Mouse (Mus musculus): Measurements from ENCODE around the gene Gria3. TPM values are rescaled to one million over a fixed set of nuclear protein-coding genes. Genes with fewer than 3 reads are reported as not detected.

The Gria3 gene
- polyA plus RNA-seq, 1 experiment from 2014 or later, result 7.4 TPM

DNA sequence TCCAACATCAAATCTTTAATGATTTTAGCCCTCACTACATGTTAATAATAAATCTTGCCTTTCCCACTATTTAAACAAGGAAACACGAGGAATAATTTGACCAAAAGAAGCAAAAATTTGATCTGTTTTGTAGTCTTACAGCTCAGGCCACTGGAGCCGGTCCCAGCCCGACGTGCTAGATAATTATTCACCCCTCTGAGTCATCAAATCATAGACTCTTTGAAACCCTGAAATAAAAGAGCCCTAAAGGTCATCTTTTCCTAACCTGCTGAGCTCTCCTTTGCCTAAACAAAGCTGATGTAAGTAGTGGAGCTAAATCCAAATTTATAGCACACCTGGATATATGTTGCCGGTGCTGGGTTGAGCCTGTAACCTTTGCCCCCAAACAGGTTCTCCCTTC, 27.4 kb downstream of the Gria3 start:
- H3K9me3 ChIP-seq (ENCODE audit: low read length), result no peaks in the 10 kb centered on the region

GRCm38 (mm10) chrX:41435541-41435940, 34.9 kb downstream of the Gria3 start:
- no peak for ATAC-seq (ENCODE audit: low FRiP score, low TSS enrichment)

More for the DNA sequence above, 27.4 kb downstream of the Gria3 start:
- 42% methylated on average over 5 of the region's 5 CpGs for WGBS
- Histone ChIP-seq H3K9ac (replicated peaks; ENCODE audit: low read length) (no peak overlapping the region), H3K27me3 (ENCODE audit: insufficient read depth, low read length) (no peaks in the 10 kb centered on the region), H3K4me2 (replicated peaks; ENCODE audit: low read depth, low read length) (no peak overlapping the region), H3K27ac (ENCODE audit: low read length) (no peak overlapping the region), H3K4me3 (ENCODE audit: low read length) (no peak overlapping the region), H3K4me1 (ENCODE audit: insufficient read depth, low read length) (no peaks in the 10 kb centered on the region), H3K36me3 (ENCODE audit: insufficient read depth, low read length) (no peaks in the 10 kb centered on the region)
- no peak for ATAC-seq (ENCODE audit: low FRiP score, low TSS enrichment)

DNA sequence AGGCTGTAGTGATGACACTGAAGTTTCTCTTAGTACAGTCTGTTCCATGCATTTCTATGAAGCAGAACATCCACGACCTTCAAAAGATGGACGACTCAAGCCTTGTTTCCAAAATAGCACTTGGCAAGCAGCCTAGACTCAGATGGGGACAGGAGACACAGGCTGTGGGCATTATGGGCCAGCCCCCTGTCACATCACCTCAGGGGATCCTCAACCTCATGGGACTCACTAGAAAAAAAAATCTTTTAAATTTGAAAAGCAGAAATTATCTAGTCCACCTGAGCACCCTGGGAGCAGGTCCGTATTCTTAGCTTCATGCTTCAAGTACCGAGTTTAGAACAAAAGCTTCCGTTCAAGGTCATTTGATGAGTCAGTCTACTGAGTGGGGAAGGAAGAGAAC, 38.2 kb downstream of the Gria3 start:
- Histone ChIP-seq H3K27me3 (ENCODE audit: insufficient read depth, low read length) (no peaks in the 10 kb centered on the region), H3K4me2 (replicated peaks; ENCODE audit: low read depth, low read length) (no peak overlapping the region), H3K4me1 (ENCODE audit: insufficient read depth, low read length) (no peaks in the 10 kb centered on the region), H3K9ac (replicated peaks; ENCODE audit: low read length) (no peak overlapping the region), H3K36me3 (ENCODE audit: insufficient read depth, low read length) (no peaks in the 10 kb centered on the region), H3K4me3 (ENCODE audit: low read length) (no peak overlapping the region), H3K9me3 (ENCODE audit: low read length) (no peaks in the 10 kb centered on the region), H3K27ac (ENCODE audit: low read length) (no peak overlapping the region)
- ATAC-seq (ENCODE audit: low FRiP score, low TSS enrichment), result no peak
- 82% methylated on average over 5 of the region's 5 CpGs for WGBS

More at GRCm38 (mm10) chrX:41435541-41435940, 34.9 kb downstream of the Gria3 start:
- Histone ChIP-seq H3K4me3 (ENCODE audit: low read length) (no peak overlapping the region), H3K9me3 (ENCODE audit: low read length) (no peaks in the 10 kb centered on the region), H3K9ac (replicated peaks; ENCODE audit: low read length) (no peak overlapping the region), H3K4me1 (ENCODE audit: insufficient read depth, low read length) (no peaks in the 10 kb centered on the region), H3K36me3 (ENCODE audit: insufficient read depth, low read length) (no peaks in the 10 kb centered on the region), H3K27me3 (ENCODE audit: insufficient read depth, low read length) (no peaks in the 10 kb centered on the region), H3K27ac (ENCODE audit: low read length) (no peak overlapping the region), H3K4me2 (replicated peaks; ENCODE audit: low read depth, low read length) (no peak overlapping the region)
- 33% methylated on average over 1 of the region's 1 CpGs for WGBS

DNA sequence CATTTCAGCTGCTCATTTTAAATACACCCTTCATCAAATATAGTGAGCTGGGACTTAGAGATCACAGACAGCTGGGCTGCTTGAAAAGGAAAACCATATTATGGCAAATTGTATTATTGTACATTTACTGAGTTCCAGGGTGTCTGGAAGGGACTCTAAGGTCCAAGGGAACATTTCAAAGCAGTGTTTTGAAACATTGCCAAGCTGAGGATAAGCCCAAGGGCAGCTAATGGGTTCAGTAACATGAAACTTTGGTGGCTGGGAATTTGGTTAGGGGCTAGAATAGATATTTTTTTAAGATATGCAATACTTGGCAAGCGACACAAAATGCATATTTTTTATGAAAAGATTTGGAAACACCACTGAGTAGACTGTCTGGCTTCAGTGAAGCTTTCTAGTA, 48.2 kb downstream of the Gria3 start:
- H3K27me3 ChIP-seq (ENCODE audit: insufficient read depth, low read length), result no peaks in the 10 kb centered on the region
- ATAC-seq (ENCODE audit: low FRiP score, low TSS enrichment), result no peak
- H3K27ac ChIP-seq (ENCODE audit: low read length), result no peak overlapping the region
- H3K36me3 ChIP-seq (ENCODE audit: insufficient read depth, low read length), result no peaks in the 10 kb centered on the region
- H3K4me1 ChIP-seq (ENCODE audit: insufficient read depth, low read length), result no peaks in the 10 kb centered on the region
- H3K4me3 ChIP-seq (ENCODE audit: low read length), result no peak overlapping the region
- no peak overlapping the region for H3K9ac ChIP-seq (replicated peaks; ENCODE audit: low read length)
- no peaks in the 10 kb centered on the region for H3K9me3 ChIP-seq (ENCODE audit: low read length)
- H3K4me2 ChIP-seq (replicated peaks; ENCODE audit: low read depth, low read length), result no peak overlapping the region
- 48% methylated on average over 1 of the region's 1 CpGs for WGBS

DNA sequence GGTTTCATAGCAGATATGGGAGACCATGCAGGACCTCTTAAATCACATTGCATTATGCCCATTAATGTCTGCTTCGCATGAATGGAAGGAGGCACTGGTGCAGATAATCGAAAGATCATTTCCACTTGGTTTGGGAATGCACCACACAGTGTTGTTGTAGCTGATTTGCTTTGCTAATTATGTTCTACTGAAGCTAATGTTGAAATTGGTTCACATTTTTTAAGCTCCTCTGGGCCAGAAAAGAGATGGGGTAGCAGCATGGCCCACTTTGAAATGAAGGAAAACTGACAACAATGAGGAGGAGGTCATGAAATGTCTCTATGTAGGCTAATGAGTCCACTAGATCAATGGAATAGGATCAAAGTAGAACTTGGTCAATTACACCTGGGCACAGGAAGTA, 76.8 kb downstream of the Gria3 start:
- no peak overlapping the region for H3K27ac ChIP-seq (ENCODE audit: low read length)
- no peak overlapping the region for H3K4me2 ChIP-seq (replicated peaks; ENCODE audit: low read depth, low read length)
- no peak overlapping the region for H3K4me3 ChIP-seq (ENCODE audit: low read length)
- no peaks in the 10 kb centered on the region for H3K36me3 ChIP-seq (ENCODE audit: insufficient read depth, low read length)
- ATAC-seq (ENCODE audit: low FRiP score, low TSS enrichment), result no peak
- H3K4me1 ChIP-seq (ENCODE audit: insufficient read depth, low read length), result no peaks in the 10 kb centered on the region
- H3K9ac ChIP-seq (replicated peaks; ENCODE audit: low read length), result no peak overlapping the region
- no peaks in the 10 kb centered on the region for H3K27me3 ChIP-seq (ENCODE audit: insufficient read depth, low read length)
- 79% methylated on average over 2 of the region's 2 CpGs for WGBS
- H3K9me3 ChIP-seq (ENCODE audit: low read length), result no peaks in the 10 kb centered on the region

DNA sequence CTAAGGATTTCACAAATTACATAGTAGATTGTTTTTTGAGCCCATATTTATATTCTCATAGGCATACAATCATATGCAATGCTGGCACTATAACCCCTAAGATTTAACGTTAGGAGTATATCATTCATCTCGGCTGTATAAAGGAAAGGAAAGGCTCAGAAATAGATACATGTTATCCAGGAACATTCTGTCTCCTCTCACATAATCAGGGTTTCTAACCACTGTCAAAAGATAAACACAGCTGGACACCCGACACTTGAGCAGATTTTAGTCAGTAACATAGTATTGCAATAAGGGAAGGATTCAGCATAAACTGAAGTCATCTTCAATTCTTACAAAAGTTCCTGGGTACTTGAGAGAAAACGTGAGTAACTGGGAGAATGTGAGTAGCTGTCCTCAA, 95.9 kb downstream of the Gria3 start:
- H3K27ac ChIP-seq (ENCODE audit: low read length), result no peak overlapping the region

GRCm38 (mm10) chrX:41505371-41505770, 104.7 kb downstream of the Gria3 start:
- Histone ChIP-seq H3K27me3 (ENCODE audit: insufficient read depth, low read length) (no peaks in the 10 kb centered on the region), H3K9me3 (ENCODE audit: low read length) (no peaks in the 10 kb centered on the region), H3K4me2 (replicated peaks; ENCODE audit: low read depth, low read length) (no peak overlapping the region), H3K9ac (replicated peaks; ENCODE audit: low read length) (no peak overlapping the region), H3K27ac (ENCODE audit: low read length) (no peak overlapping the region), H3K36me3 (ENCODE audit: insufficient read depth, low read length) (no peaks in the 10 kb centered on the region), H3K4me1 (ENCODE audit: insufficient read depth, low read length) (no peaks in the 10 kb centered on the region), H3K4me3 (ENCODE audit: low read length) (no peak overlapping the region)
- ATAC-seq (ENCODE audit: low FRiP score, low TSS enrichment), result no peak
- WGBS, result 60% methylated on average over 3 of the region's 3 CpGs

More for the DNA sequence above, 95.9 kb downstream of the Gria3 start:
- WGBS, result 69% methylated on average over 4 of the region's 4 CpGs
- Histone ChIP-seq H3K4me3 (ENCODE audit: low read length) (no peak overlapping the region), H3K9ac (replicated peaks; ENCODE audit: low read length) (no peak overlapping the region), H3K4me1 (ENCODE audit: insufficient read depth, low read length) (no peaks in the 10 kb centered on the region), H3K4me2 (replicated peaks; ENCODE audit: low read depth, low read length) (no peak overlapping the region), H3K9me3 (ENCODE audit: low read length) (no peaks in the 10 kb centered on the region), H3K27me3 (ENCODE audit: insufficient read depth, low read length) (no peaks in the 10 kb centered on the region), H3K36me3 (ENCODE audit: insufficient read depth, low read length) (no peaks in the 10 kb centered on the region)
- ATAC-seq (ENCODE audit: low FRiP score, low TSS enrichment), result no peak

- WGBS, result 68% methylated on average over 1 of the region's 1 CpGs
- Histone ChIP-seq H3K27ac (ENCODE audit: low read length) (no peak overlapping the region), H3K4me3 (ENCODE audit: low read length) (no peak overlapping the region), H3K27me3 (ENCODE audit: insufficient read depth, low read length) (no peaks in the 10 kb centered on the region), H3K4me2 (replicated peaks; ENCODE audit: low read depth, low read length) (no peak overlapping the region), H3K9ac (replicated peaks; ENCODE audit: low read length) (no peak overlapping the region), H3K36me3 (ENCODE audit: insufficient read depth, low read length) (no peaks in the 10 kb centered on the region), H3K4me1 (ENCODE audit: insufficient read depth, low read length) (no peaks in the 10 kb centered on the region), H3K9me3 (ENCODE audit: low read length) (no peaks in the 10 kb centered on the region)
- ATAC-seq (ENCODE audit: low FRiP score, low TSS enrichment), result no peak
These were observed 107.3 kb downstream of the Gria3 start for GRCm38 (mm10) chrX:41507959-41508358.

DNA sequence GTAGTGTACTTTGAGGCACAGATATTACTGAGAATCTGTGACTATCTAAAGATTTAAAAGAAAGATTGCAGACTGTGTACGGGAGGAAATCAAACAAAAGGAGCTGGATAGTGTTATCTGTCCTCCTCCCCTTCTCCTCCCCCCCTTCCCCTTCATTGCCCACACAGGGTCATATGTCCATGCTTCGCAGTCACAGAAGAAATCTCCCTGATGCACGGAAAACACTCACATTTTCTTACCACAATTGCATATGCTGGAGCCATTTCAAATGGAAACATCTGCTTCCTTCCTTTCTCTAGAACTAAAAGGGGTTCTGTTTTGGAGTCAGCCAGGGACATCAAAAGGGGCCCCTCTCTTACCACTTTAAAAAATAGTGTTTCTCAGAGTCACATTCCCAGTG, 114.3 kb downstream of the Gria3 start:
- Histone ChIP-seq H3K9ac (replicated peaks; ENCODE audit: low read length) (no peak overlapping the region), H3K36me3 (ENCODE audit: insufficient read depth, low read length) (no peaks in the 10 kb centered on the region), H3K4me1 (ENCODE audit: insufficient read depth, low read length) (no peaks in the 10 kb centered on the region), H3K4me3 (ENCODE audit: low read length) (no peak overlapping the region), H3K27me3 (ENCODE audit: insufficient read depth, low read length) (no peaks in the 10 kb centered on the region), H3K27ac (ENCODE audit: low read length) (no peak overlapping the region), H3K4me2 (replicated peaks; ENCODE audit: low read depth, low read length) (no peak overlapping the region), H3K9me3 (ENCODE audit: low read length) (no peaks in the 10 kb centered on the region)
- no peak for ATAC-seq (ENCODE audit: low FRiP score, low TSS enrichment)
- WGBS, result 56% methylated on average over 3 of the region's 3 CpGs

DNA sequence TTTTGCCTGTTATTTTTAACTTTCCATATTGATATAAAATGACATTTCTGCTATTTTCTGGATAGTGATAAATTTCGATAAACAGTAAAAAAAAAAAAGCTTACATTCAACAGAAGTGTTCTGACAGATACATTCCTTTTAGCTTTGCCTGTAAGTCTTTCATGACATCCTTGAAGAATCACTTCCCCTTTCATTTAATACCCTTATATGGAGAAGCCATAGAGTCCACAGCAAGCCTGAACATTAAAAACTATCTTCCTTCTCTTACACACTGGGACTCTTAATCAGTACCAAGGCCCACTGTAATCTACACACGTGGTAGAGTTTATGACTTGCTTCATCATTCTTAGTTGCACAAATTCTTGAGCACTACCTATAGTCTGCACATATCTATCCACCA, 131.9 kb downstream of the Gria3 start:
- H3K4me2 ChIP-seq (replicated peaks; ENCODE audit: low read depth, low read length), result no peak overlapping the region
- H3K36me3 ChIP-seq (ENCODE audit: insufficient read depth, low read length), result no peaks in the 10 kb centered on the region
- no peak overlapping the region for H3K27ac ChIP-seq (ENCODE audit: low read length)
- no peak for ATAC-seq (ENCODE audit: low FRiP score, low TSS enrichment)
- no peaks in the 10 kb centered on the region for H3K4me1 ChIP-seq (ENCODE audit: insufficient read depth, low read length)
- 72% methylated on average over 2 of the region's 2 CpGs for WGBS
- H3K4me3 ChIP-seq (ENCODE audit: low read length), result no peak overlapping the region
- H3K9ac ChIP-seq (replicated peaks; ENCODE audit: low read length), result no peak overlapping the region
- H3K9me3 ChIP-seq (ENCODE audit: low read length), result no peaks in the 10 kb centered on the region
- no peaks in the 10 kb centered on the region for H3K27me3 ChIP-seq (ENCODE audit: insufficient read depth, low read length)

DNA sequence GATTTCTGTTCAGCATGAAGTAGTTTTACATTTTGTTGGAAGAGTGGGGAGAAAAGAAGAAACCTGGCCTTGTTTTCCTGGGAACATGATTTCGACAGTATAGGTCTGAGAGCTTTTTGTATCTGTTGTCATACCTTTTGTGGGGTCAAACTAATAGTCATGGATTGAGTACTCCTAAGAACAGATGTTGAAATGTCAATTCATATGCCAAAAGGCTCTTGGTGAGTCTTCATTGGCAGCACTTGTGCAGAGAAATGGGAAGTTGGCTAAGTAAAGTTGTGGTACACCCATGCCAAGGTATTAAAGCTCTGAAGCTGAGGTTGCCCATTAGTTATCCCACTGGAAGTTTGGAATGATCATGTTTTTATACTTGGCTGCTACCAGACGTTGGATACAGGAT, 135.2 kb downstream of the Gria3 start:
- Histone ChIP-seq H3K4me3 (ENCODE audit: low read length) (no peak overlapping the region), H3K9me3 (ENCODE audit: low read length) (no peaks in the 10 kb centered on the region), H3K36me3 (ENCODE audit: insufficient read depth, low read length) (no peaks in the 10 kb centered on the region), H3K4me2 (replicated peaks; ENCODE audit: low read depth, low read length) (no peak overlapping the region), H3K27ac (ENCODE audit: low read length) (no peak overlapping the region), H3K4me1 (ENCODE audit: insufficient read depth, low read length) (no peaks in the 10 kb centered on the region), H3K9ac (replicated peaks; ENCODE audit: low read length) (no peak overlapping the region), H3K27me3 (ENCODE audit: insufficient read depth, low read length) (no peaks in the 10 kb centered on the region)
- ATAC-seq (ENCODE audit: low FRiP score, low TSS enrichment), result no peak
- WGBS, result 67% methylated on average over 2 of the region's 2 CpGs

Measured in kidney, embryonic 16.5 days (tissue).